Mouse (Mus musculus) brain, adult 2 months (tissue): ENCODE measurements around the gene Eef1akmt2.
A peak's percentile ranks its signal among the peaks of the same experiment; 100 is the strongest.

Experiments
- DNase-seq: peaks from one replicate; pipeline ENCODE4 v3.0.0; 2011; ENCODE audit warnings: low read depth, low spot score

Gene Eef1akmt2

GRCm38 (mm10) chr7:132866316-132866715 is 13.8 kb upstream of the Eef1akmt2 start:
- no peak for DNase-seq

GRCm38 (mm10) chr7:132859042-132859958 is 6.8 kb upstream of the Eef1akmt2 start, which contains the start of gene Abraxas2:
Gene Abraxas2 (plus strand): TSS chr7:132859225.
- DNase-seq = peak; percentile 96

- DNase-seq = peak; percentile 10
These were observed 5.7 kb upstream of the Eef1akmt2 start for GRCm38 (mm10) chr7:132858043-132858608.

GRCm38 (mm10) chr7:132856083-132856482 is 3.6 kb upstream of the Eef1akmt2 start:
- DNase-seq = no peak

GRCm38 (mm10) chr7:132853946-132854345 is 1.5 kb upstream of the Eef1akmt2 start:
- DNase-seq = no peak

GRCm38 (mm10) chr7:132853361-132853760 is 888 bp upstream of the Eef1akmt2 start:
- no peak for DNase-seq

GRCm38 (mm10) chr7:132843152-132843551 is 9.3 kb downstream of the Eef1akmt2 start:
- DNase-seq = no peak

GRCm38 (mm10) chr7:132842455-132842854 is 10.0 kb downstream of the Eef1akmt2 start:
- DNase-seq = no peak

GRCm38 (mm10) chr7:132841287-132841686 is 11.2 kb downstream of the Eef1akmt2 start:
- DNase-seq = peak; percentile 21

GRCm38 (mm10) chr7:132830955-132831354 is 21.5 kb downstream of the Eef1akmt2 start:
- no peak for DNase-seq

GRCm38 (mm10) chr7:132824346-132825022 is 28.0 kb downstream of the Eef1akmt2 start:
- peak; percentile 63 for DNase-seq

GRCm38 (mm10) chr7:132823832-132824231 is 28.6 kb downstream of the Eef1akmt2 start:
- no peak for DNase-seq

- DNase-seq = no peak
These were observed 31.8 kb downstream of the Eef1akmt2 start for GRCm38 (mm10) chr7:132820692-132821091.

GRCm38 (mm10) chr7:132817056-132817455 is 35.4 kb downstream of the Eef1akmt2 start:
- no peak for DNase-seq

- no peak for DNase-seq
These were observed 35.9 kb downstream of the Eef1akmt2 start for GRCm38 (mm10) chr7:132816528-132816927.

GRCm38 (mm10) chr7:132815081-132815480 is 37.4 kb downstream of the Eef1akmt2 start:
- no peak for DNase-seq

GRCm38 (mm10) chr7:132814089-132814450 is 38.4 kb downstream of the Eef1akmt2 start:
- DNase-seq = no peak

- peak; percentile 90 for DNase-seq
These were observed 38.9 kb downstream of the Eef1akmt2 start, which contains the start of gene Fam53b for GRCm38 (mm10) chr7:132813416-132814088. Gene Fam53b (minus strand): TSS chr7:132813886.

- peak; percentile 66 for DNase-seq
These were observed 39.7 kb downstream of the Eef1akmt2 start for GRCm38 (mm10) chr7:132812619-132813415.

GRCm38 (mm10) chr7:132811716-132812618 is 40.5 kb downstream of the Eef1akmt2 start:
- peak; percentile 77 for DNase-seq
